Mouse (Mus musculus) right cerebral cortex, adult 18-20 months (tissue): ENCODE results near the gene Nlrx1.

ENCODE experiments used
- DNase-seq: peaks from one replicate; pipeline ENCODE4 v3.0.0; 2022; ENCODE audit warnings: mixed read lengths

The Nlrx1 gene

DNA sequence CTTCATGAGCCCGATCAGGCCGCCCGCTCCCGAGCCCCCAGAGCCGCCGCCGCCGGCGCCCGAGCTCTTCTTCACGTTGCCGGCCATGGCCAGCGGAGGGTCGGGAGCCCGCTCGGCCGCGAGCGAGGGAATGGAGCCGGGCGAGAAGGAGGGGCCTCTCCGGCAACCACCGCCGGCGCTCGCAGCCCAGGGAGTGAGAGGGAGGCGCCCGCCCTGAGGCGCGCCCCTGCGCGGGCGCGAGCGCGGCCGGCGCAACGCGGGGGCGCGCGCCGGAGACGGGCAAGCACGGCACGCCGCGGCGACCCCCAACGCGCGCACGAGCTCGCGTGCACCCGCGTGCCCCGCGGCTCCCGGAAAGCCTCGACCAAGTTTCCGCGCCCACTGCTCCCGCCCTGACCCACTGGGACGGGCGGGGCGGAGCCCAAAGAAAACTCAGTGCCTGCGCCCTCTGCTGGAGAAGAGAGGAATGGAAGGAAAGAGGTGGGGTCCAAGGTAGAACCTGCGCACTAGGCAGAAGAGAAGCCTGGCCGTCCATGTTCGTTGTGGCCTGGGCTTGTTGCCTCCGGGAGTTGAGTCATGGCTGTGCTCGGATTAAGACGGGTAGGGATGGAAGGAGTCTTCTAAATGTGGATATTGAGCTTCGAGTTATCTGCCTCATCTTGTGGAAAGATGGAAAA, 34.5 kb downstream of the Nlrx1 start, which contains the start of gene Cbl:
Gene Cbl (minus strand): TSS at position 248 of the 677 bp plus-strand sequence.
- peak; percentile 99 for DNase-seq

GRCm38 (mm10) chr9:44233021-44233801, 35.2 kb downstream of the Nlrx1 start:
- no peak for DNase-seq

- no peak for DNase-seq
These were observed 36.8 kb downstream of the Nlrx1 start for GRCm38 (mm10) chr9:44231609-44232008.

GRCm38 (mm10) chr9:44225993-44226392, 42.4 kb downstream of the Nlrx1 start:
- DNase-seq: peak; percentile 47

DNA sequence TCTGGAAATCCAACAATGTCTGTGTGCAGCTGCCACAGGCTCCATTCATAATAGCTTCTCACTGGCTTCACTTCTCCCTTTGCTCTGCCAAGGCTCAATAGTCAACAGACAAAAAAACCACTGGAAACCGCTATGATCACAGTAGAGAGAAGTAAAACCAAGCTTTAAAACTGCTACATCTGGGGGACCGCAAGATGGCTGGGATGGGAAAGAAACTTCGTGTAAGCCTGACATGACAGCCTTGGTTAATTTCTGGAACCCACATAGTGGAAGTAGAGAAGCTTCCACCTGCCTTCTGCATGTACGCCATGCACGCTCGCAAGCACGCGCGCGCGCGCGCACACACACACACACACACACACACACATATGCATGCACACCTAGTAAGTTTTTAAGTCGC, 54.9 kb downstream of the Nlrx1 start:
- DNase-seq: no peak

GRCm38 (mm10) chr9:44212406-44212805, 56.0 kb downstream of the Nlrx1 start:
- no peak for DNase-seq

DNA sequence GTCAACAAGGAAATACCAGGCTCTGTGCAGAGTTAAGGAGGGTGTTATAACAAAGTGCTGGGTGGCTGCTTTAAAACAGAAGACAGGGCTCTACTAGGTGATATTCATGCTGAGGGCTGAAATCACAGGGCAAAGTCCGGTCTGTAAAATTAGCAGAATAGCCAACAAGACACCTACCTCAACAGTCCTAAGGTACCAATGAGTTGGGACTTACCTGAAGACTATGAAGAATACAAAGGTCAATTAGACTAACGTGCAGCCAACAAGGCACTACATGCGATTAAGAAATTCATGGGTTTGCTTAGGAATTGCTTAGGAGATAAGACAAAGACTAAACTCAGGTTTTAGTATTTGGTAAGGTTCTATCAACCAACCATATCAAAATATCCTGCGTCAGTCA, 59.0 kb downstream of the Nlrx1 start:
- no peak for DNase-seq

GRCm38 (mm10) chr9:44207840-44208239, 60.6 kb downstream of the Nlrx1 start:
- DNase-seq: no peak
